10 mouse cellular contexts compared by ENCODE assay signal in genomic region chr17:34896366-34896765, GRCm38 (mm10). TPM values are rescaled to one million over a fixed set of nuclear protein-coding genes. Genes with fewer than 3 reads are reported as not detected.
A peak's percentile ranks its signal among the peaks of the same experiment; 100 is the strongest.
DNase-seq lines count a peak whose midpoint lies in the region; ATAC-seq and TF ChIP-seq lines count a peak whose summit lies in the region.
"Had no signal": no experiment of that assay in that cellular context is flagged by ENCODE, and none has a peak within 500 bp of the region (broad histone marks: within the 10 kb centered on the region; RNA-seq: fewer than 3 reads in every experiment).

No protein-coding gene starts in this region.

- H3K4me1 ChIP-seq in kidney, embryonic 15.5 days, result peaks cover 49% of the 10 kb centered on the region
- peaks cover 54% of the 10 kb centered on the region for H3K4me1 ChIP-seq in hindbrain, embryonic 15.5 days (replicated peaks)
- H3K4me1 ChIP-seq in midbrain, postnatal 0 days (ENCODE audit: insufficient read depth, low read length), result peaks cover 18% of the 10 kb centered on the region

- TF ChIP-seq CTCF in midbrain, postnatal 0 days (IDR thresholded peaks at IDR 0.05), result no peak

- 0 out of 2 replicates have a peak overlapping the region, but pooled peaks have one; percentile 83 for H3K4me3 ChIP-seq in kidney, embryonic 15.5 days (replicated peaks)
- peak overlapping the region; percentile 74; the same call in 1 of the 2 replicates for H3K4me3 ChIP-seq in hindbrain, embryonic 15.5 days
- no peak overlapping the region for H3K4me3 ChIP-seq in midbrain, postnatal 0 days (ENCODE audit: low read depth, low read length)
- H3K4me3 ChIP-seq: erythroblast, embryonic 14.5 days; left cerebral cortex, adult 2 months had no signal

- no peak for DNase-seq in kidney, adult 8-10 months
- DNase-seq in R1 (ENCODE audit: low read depth, low spot score), result peak; percentile 88
- no peak for DNase-seq in midbrain, postnatal 0 days (ENCODE audit: low spot score)
- no peak for DNase-seq in embryo, embryonic 11 days
- DNase-seq in spleen, postnatal 10 days (ENCODE audit: low spot score in 2 of 2), result no peak

- 84% methylated on average over 17 of the region's 17 CpGs for WGBS in kidney, embryonic 15.5 days
- 87% methylated on average over 17 of the region's 17 CpGs for WGBS in hindbrain, embryonic 15.5 days
- 85% methylated on average over 17 of the region's 17 CpGs for WGBS in midbrain, postnatal 0 days

- no peak overlapping the region for H3K9ac ChIP-seq in kidney, embryonic 15.5 days
- no peak overlapping the region for H3K9ac ChIP-seq in hindbrain, embryonic 15.5 days
- no peak overlapping the region for H3K9ac ChIP-seq in midbrain, postnatal 0 days (replicated peaks; ENCODE audit: low read length, poor library complexity, severe bottlenecking)

- H3K4me2 ChIP-seq in kidney, embryonic 15.5 days, result peak overlapping the region; percentile 92
- H3K4me2 ChIP-seq in hindbrain, embryonic 15.5 days, result peak overlapping the region; percentile 96
- peak overlapping the region; percentile 65; the same call in 1 of the 2 replicates for H3K4me2 ChIP-seq in midbrain, postnatal 0 days (ENCODE audit: low read depth, low read length, poor library complexity, severe bottlenecking)

- no peaks in the 10 kb centered on the region for H3K27me3 ChIP-seq in kidney, embryonic 15.5 days
- H3K27me3 ChIP-seq in hindbrain, embryonic 15.5 days, result no peaks in the 10 kb centered on the region
- no peaks in the 10 kb centered on the region for H3K27me3 ChIP-seq in midbrain, postnatal 0 days (ENCODE audit: insufficient read depth, low read length)

- H3K9me3 ChIP-seq in kidney, embryonic 15.5 days (replicated peaks), result no peaks in the 10 kb centered on the region
- no peaks in the 10 kb centered on the region for H3K9me3 ChIP-seq in hindbrain, embryonic 15.5 days
- no peaks in the 10 kb centered on the region for H3K9me3 ChIP-seq in midbrain, postnatal 0 days (ENCODE audit: low read length)

- H3K27ac ChIP-seq in kidney, embryonic 15.5 days, result peak overlapping the region; percentile 97; the same call in 1 of the 2 replicates
- H3K27ac ChIP-seq in hindbrain, embryonic 15.5 days (replicated peaks), result no peak overlapping the region
- no peak overlapping the region; the same call in 1 of the 2 replicates for H3K27ac ChIP-seq in midbrain, postnatal 0 days (ENCODE audit: low read depth, low read length)
- H3K27ac ChIP-seq: left cerebral cortex, adult 2 months had no signal

- peaks cover 17% of the 10 kb centered on the region for H3K36me3 ChIP-seq in kidney, embryonic 15.5 days
- H3K36me3 ChIP-seq in hindbrain, embryonic 15.5 days, result peaks cover 4% of the 10 kb centered on the region
- no peaks in the 10 kb centered on the region for H3K36me3 ChIP-seq in midbrain, postnatal 0 days (ENCODE audit: insufficient read depth, low read length)

- no peak for ATAC-seq in kidney, embryonic 15.5 days (replicated peaks; ENCODE audit: low FRiP score)
- ATAC-seq in hindbrain, embryonic 15.5 days (ENCODE audit: low FRiP score, low read depth), result no peak
- ATAC-seq in midbrain, postnatal 0 days (ENCODE audit: low FRiP score), result no peak
- ATAC-seq in erythroid progenitor cell, adult 5-6 weeks (replicated peaks; ENCODE audit: low FRiP score, poor library complexity, severe bottlenecking), result no peak

RNA-seq across cellular contexts. Expression of gene C2, which starts 1.7 kb away (rescaled TPM):
- 2.6 and 3.6 TPM in 2 replicates for polyA plus RNA-seq in kidney, embryonic 15.5 days (2015; fragmentation: Nextera tagmentation; extraction: Ambion mirVana)
- polyA plus RNA-seq in hindbrain, embryonic 15.5 days (2015; fragmentation: Nextera tagmentation; extraction: Ambion mirVana), result 2.4 and 3.7 TPM in 2 replicates
- total RNA-seq in midbrain, postnatal 0 days (2014; rRNA removed), result 2.9 and 3.1 TPM in 2 replicates
- 6.0 and 7.0 TPM in 2 replicates for polyA plus RNA-seq in midbrain, postnatal 0 days (2015; fragmentation: Nextera tagmentation; extraction: Ambion mirVana)
- total RNA-seq in erythroid progenitor cell, adult 5-6 weeks (2015; ENCODE audit: low replicate concordance), result 15.5 and 23.5 TPM in 2 replicates
- total RNA-seq in erythroid progenitor cell, adult 5-6 weeks (2017; ENCODE audit: low replicate concordance), result 1.8 TPM in 1 of 2 replicates, not detected in the other

RNA-seq across cellular contexts. Expression of gene Ehmt2, which starts 1.9 kb away (rescaled TPM):
- polyA plus RNA-seq in kidney, embryonic 15.5 days (2015; fragmentation: Nextera tagmentation; extraction: Ambion mirVana), result 80.1 and 93.7 TPM in 2 replicates
- polyA plus RNA-seq in hindbrain, embryonic 15.5 days (2015; fragmentation: Nextera tagmentation; extraction: Ambion mirVana), result 90.9 and 96.7 TPM in 2 replicates
- 312 and 375 TPM in 2 replicates for total RNA-seq in midbrain, postnatal 0 days (2014; rRNA removed)
- polyA plus RNA-seq in midbrain, postnatal 0 days (2015; fragmentation: Nextera tagmentation; extraction: Ambion mirVana), result 58.8 and 69.0 TPM in 2 replicates
- total RNA-seq in erythroid progenitor cell, adult 5-6 weeks (2015; ENCODE audit: low replicate concordance), result 15.1 and 28.5 TPM in 2 replicates
- 7.0 and 8.3 TPM in 2 replicates for total RNA-seq in erythroid progenitor cell, adult 5-6 weeks (2017; ENCODE audit: low replicate concordance)

RNA-seq across cellular contexts. Expression of gene Gm20547, which starts 14.5 kb away (rescaled TPM):
- not detected in 2 replicates for polyA plus RNA-seq in kidney, embryonic 15.5 days (2015; fragmentation: Nextera tagmentation; extraction: Ambion mirVana)
- polyA plus RNA-seq in hindbrain, embryonic 15.5 days (2015; fragmentation: Nextera tagmentation; extraction: Ambion mirVana), result not detected in 2 replicates
- not detected in 2 replicates for total RNA-seq in midbrain, postnatal 0 days (2014; rRNA removed)
- 0.10 and 0.25 TPM in 2 replicates for polyA plus RNA-seq in midbrain, postnatal 0 days (2015; fragmentation: Nextera tagmentation; extraction: Ambion mirVana)
- not detected in 2 replicates for total RNA-seq in erythroid progenitor cell, adult 5-6 weeks (2015; ENCODE audit: low replicate concordance)
- total RNA-seq in erythroid progenitor cell, adult 5-6 weeks (2017; ENCODE audit: low replicate concordance), result not detected in 2 replicates
- total RNA-seq: left cerebral cortex, adult 2 months had no signal
- polyA plus RNA-seq: erythroblast, embryonic 14.5 days had no signal

RNA-seq across cellular contexts. Expression of gene Zbtb12, which starts 17.1 kb away (rescaled TPM):
- 5.0 TPM in 2 replicates for polyA plus RNA-seq in kidney, embryonic 15.5 days (2015; fragmentation: Nextera tagmentation; extraction: Ambion mirVana)
- 11.9 and 12.9 TPM in 2 replicates for polyA plus RNA-seq in hindbrain, embryonic 15.5 days (2015; fragmentation: Nextera tagmentation; extraction: Ambion mirVana)
- 36.9 and 39.1 TPM in 2 replicates for total RNA-seq in midbrain, postnatal 0 days (2014; rRNA removed)
- 7.0 and 8.1 TPM in 2 replicates for polyA plus RNA-seq in midbrain, postnatal 0 days (2015; fragmentation: Nextera tagmentation; extraction: Ambion mirVana)
- total RNA-seq in erythroid progenitor cell, adult 5-6 weeks (2015; ENCODE audit: low replicate concordance), result not detected in 2 replicates
- 1.0 TPM in 1 of 2 replicates, not detected in the other for total RNA-seq in erythroid progenitor cell, adult 5-6 weeks (2017; ENCODE audit: low replicate concordance)

RNA-seq across cellular contexts. Expression of gene Slc44a4, which starts 17.9 kb away (rescaled TPM):
- polyA plus RNA-seq in kidney, embryonic 15.5 days (2015; fragmentation: Nextera tagmentation; extraction: Ambion mirVana), result 12.4 and 13.0 TPM in 2 replicates
- polyA plus RNA-seq in hindbrain, embryonic 15.5 days (2015; fragmentation: Nextera tagmentation; extraction: Ambion mirVana), result 0.09 TPM in 1 of 2 replicates, not detected in the other
- total RNA-seq in midbrain, postnatal 0 days (2014; rRNA removed), result 0.49 TPM in 1 of 2 replicates, not detected in the other
- 0.11 TPM in 1 of 2 replicates, not detected in the other for polyA plus RNA-seq in midbrain, postnatal 0 days (2015; fragmentation: Nextera tagmentation; extraction: Ambion mirVana)
- total RNA-seq in erythroid progenitor cell, adult 5-6 weeks (2015; ENCODE audit: low replicate concordance), result not detected in 2 replicates
- not detected in 2 replicates for total RNA-seq in erythroid progenitor cell, adult 5-6 weeks (2017; ENCODE audit: low replicate concordance)
- polyA plus RNA-seq: erythroblast, embryonic 14.5 days had no signal
